Mouse (Mus musculus) cerebellum, adult 2 months (tissue): ENCODE data around the gene Mrpl2.

Experiments
- CTCF ChIP-seq: fragments of 200-500 bp; IDR thresholded peaks from 2 replicates; pipeline ENCODE4 v1.5.1; 2011; ENCODE audit warnings: low read depth, mild to moderate bottlenecking, control low read depth, low read length, moderate library complexity, borderline replicate concordance; ENCODE audit not compliant: insufficient read depth
- POLR2A ChIP-seq: fragments of 200-500 bp; IDR thresholded peaks from 2 replicates; pipeline ENCODE4 v1.6.1; 2011; ENCODE audit warnings: low read length, control low read depth, borderline replicate concordance; ENCODE audit not compliant: insufficient read depth

DNA sequence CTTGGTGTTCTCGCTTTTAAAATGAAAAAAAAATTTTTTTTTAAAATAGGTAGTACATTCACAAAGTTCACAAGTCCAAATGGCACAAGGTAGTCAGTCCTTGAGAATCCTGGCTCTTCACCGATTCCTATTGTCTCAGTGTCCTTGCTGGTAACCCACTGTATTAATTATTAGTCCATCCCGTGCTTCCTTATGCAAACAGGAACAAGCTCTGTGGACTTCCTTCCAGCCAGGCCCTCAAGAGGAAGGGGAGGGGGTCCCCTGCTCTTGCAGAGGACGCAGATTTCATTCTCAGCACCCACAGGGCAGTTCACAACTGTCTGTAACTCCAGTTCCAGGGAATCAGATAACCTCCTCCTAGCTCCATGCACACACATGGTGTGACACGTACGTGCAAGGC, 10.0 kb downstream of the Mrpl2 start:
- TF ChIP-seq CTCF (no peak), POLR2A (no peak)
